Mouse (Mus musculus): ENCODE data around the gene Txndc5.

The Txndc5 gene

GRCm38 (mm10) chr13:38528687-38529294, at the start of gene Txndc5:
TSS of gene Txndc5 (minus strand) at chr13:38528824.
- no peak for DNase-seq (ENCODE audit: low spot score)

DNA sequence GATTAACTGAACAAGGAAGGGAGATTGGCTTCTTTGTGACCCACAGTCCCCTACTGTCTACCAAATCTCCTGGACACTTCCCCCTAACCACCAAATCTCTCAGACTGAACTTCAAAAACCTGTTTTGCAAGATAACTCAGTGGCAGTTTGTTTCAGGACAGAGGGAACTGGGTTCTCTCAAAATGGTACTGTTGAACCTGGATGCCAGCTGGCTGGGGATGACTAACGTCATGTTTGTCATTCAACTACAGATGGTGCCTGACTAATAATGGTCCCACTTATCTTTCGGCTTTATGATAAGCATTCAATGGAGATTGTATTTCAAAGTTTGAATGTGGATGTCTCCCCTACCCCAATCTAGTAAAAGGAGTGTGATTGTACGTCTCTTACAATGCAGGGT, 46.0 kb upstream of the Txndc5 start:
- DNase-seq (ENCODE audit: low spot score), result no peak

GRCm38 (mm10) chr13:38573281-38573680, 44.7 kb upstream of the Txndc5 start:
- DNase-seq (ENCODE audit: low spot score), result no peak

DNA sequence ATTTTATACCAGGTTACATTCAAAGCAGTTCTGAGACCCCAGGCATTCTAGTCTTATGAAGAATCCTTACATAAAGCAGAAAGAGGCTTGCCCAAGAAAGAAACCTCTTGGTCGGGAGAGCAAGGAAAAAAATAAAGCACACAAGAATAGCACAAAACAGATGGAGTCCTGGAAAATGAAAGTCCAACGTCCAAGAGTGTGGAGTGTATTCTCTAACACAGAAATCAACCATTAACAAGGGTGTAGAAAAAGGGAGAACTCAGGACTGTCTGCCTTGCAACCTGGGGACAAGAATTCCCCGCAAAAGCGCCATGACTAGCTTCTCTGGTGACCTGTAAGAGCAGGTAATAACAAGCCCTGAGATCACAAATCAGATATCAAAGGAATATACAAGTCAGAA, 36.6 kb upstream of the Txndc5 start:
- no peak for DNase-seq (ENCODE audit: low spot score)

GRCm38 (mm10) chr13:38554611-38555010, 26.0 kb upstream of the Txndc5 start:
- DNase-seq (ENCODE audit: low spot score), result no peak

DNA sequence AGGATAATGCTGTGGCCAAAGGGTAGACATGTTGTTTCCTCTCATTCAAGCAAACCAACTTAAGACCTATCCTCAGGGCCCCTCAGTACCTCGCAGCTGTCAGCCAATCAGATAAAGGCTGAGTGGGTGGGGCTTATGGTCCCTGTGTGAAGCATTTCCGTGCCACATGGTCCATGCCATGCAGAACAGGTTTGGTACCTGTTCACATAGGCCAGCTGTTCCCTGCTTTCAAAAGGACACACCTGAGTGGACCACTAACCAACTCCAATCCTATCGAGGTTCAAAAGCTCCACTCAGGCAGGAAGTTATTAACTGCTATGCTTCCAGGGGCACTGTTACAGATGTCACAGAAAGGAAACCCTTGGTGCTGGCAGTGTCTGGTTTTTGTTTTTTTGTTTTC, 25.6 kb upstream of the Txndc5 start:
- no peak for DNase-seq (ENCODE audit: low spot score)

GRCm38 (mm10) chr13:38548681-38549080, 20.1 kb upstream of the Txndc5 start:
- no peak for DNase-seq (ENCODE audit: low spot score)

DNA sequence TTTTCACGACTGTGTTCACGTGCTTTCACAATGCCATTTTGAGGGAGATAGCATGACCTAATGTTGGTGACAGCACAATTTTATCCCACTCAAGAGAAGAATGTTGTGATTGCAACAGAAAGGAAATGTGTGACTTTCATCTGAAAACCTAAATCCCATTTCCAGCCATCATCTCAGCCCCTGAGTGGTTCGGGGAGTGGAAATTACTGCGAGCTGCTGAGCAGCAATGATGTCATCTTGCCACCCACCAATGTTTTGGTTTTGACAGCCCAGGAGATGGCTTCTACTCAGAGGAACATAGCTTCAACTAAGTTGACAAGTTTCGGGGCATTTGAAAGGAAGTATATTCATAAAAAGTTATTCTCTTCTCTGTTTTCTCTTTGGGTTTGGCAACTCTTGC, 19.1 kb upstream of the Txndc5 start:
- DNase-seq (ENCODE audit: low spot score), result no peak

DNA sequence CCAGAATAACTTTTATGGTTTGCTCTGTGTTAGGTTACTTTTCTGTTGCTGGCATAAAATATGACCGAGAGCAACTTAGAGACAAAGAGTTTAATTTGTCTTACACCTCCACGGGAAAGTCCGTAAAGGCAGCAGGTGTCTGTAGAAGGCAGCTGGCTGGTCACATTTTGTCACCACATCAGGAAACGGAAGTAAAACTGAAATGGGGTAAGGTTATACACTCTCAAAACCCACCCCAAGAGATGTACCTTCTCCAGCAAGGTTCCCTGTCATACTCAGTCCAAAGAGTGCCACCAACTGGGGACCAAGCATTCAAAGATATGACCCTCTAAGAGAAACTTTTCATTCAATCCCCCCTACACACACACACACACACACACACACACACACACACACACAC, 18.1 kb upstream of the Txndc5 start:
- DNase-seq (ENCODE audit: low spot score), result no peak

DNA sequence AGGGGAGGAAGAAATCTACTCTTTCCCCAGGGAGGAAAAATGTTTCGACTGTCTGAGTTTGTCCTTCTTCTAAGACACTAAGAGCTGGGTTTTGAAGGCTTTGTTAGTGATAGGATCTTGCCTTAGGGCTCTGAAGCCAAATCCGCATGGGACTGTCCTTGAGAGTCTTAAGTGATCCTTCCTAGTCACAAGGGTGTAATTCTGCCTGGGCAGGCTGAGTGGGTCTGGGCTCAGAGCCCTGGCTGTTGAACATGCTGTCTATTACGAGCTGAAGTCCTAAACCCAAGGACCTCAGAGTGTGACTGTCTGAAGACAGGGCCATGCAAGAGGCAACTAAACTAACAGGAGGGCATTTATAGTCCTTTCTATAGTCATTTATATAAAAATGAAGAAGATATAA, 16.8 kb upstream of the Txndc5 start:
- peak; percentile 17 for DNase-seq (ENCODE audit: low spot score)

- no peak for DNase-seq (ENCODE audit: low spot score)
Measured at GRCm38 (mm10) chr13:38544769-38545445, 16.3 kb upstream of the Txndc5 start.

DNA sequence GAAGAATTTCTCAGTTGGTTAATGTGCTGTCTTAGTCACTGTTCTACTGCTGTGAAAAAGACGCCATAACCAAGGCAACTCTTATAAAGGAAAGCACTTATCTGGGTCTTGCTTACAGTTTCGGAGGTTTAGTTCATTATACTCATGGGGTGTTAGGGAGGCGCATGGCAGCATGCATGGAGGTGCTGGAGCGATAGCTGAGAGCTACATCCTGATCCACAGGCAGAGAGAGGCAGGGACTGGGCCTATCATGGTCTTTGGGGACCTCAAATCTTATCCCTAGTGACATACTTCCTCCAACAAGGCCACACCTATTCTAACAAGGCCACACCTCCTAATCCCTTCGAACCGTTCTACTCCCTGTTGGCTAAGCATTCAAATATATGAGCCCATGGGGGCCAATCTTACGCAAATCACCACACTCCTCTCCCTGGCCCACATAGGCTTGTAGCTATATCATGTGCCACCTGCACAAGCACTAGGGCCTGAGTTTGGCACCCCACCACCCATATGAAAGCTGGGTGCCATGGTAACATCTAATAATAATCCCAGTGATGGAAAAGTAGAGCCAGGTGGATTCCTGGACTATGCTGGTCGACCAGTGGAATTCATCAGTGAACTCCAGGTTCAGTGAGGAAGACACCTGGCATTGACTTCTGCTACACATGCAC, 15.0 kb upstream of the Txndc5 start:
- DNase-seq (ENCODE audit: low spot score), result no peak

DNA sequence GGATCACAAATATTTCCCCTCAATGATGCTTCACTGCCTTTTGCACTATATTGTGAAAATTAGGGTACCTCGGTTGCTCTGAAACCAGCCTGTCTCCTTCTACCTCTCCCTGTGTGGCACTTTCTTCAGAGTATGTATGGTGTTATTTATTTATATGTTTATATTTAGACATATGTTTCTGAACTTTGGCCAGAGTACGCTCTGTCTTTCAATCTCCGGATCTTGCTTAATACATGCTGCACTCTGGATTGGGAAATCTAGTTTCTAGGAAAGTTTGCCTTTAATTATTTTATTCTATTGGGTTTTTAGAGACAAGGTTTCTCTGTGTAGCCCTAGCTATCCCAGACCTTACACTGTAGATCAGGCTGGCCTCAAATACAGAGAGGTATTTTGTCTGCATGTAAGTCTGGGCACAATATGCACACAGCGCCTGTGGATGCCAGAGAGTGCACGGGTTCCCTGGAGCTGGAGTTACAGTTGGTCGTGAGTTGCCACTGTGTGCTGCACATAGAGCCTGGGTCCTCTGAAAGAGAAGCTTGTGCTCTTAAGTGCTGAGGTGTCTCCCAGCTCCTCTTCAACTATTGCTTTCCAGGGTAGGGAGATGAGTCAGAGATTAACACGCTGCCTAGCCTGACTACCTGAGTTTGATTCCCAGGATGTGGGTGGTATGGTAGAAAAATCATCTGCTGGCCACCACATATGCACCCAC, 10.7 kb upstream of the Txndc5 start:
- DNase-seq (ENCODE audit: low spot score), result no peak

GRCm38 (mm10) chr13:38537521-38537920, 8.9 kb upstream of the Txndc5 start:
- no peak for DNase-seq (ENCODE audit: low spot score)

DNA sequence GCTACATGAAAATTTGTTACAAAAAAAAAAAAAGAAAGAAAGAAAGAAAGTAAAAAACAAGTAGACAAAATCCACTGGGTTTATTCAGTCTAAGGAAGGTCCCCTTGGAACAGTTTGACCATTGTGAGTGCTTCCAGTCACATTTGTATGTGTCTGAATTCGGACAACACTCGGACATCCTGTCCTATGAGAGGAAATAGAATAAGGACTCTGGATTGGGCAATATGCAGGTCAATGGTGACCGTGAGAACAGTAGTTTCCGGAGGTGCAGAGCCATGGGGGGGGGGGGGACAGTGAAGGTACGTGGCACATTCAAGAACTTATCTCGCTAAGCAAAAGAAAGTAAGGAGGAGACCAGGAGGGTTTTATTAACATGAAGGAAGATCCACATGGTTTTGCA, 6.1 kb upstream of the Txndc5 start:
- no peak for DNase-seq (ENCODE audit: low spot score)

GRCm38 (mm10) chr13:38534016-38534415, 5.4 kb upstream of the Txndc5 start:
- DNase-seq (ENCODE audit: low spot score), result no peak

DNA sequence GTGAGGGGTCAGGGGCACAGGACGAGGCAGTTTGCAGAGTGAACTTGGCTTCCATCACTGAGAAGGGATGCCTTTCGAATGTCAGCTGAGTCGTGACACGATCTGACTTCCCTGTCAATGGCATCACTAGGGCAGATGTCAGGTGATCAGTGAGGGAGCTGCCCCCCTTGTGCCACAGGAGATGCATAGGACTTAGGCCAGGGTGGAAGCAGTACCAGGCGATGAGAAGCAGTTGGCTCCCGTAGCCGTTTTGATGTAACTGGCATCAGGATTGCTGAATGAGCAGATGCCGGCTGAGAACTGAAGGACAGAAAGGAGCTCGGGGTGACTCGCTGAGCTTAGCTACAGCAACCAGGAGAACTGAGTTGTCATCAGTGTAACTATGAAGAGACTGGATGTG, 4.8 kb upstream of the Txndc5 start:
- DNase-seq (ENCODE audit: low spot score), result no peak

DNA sequence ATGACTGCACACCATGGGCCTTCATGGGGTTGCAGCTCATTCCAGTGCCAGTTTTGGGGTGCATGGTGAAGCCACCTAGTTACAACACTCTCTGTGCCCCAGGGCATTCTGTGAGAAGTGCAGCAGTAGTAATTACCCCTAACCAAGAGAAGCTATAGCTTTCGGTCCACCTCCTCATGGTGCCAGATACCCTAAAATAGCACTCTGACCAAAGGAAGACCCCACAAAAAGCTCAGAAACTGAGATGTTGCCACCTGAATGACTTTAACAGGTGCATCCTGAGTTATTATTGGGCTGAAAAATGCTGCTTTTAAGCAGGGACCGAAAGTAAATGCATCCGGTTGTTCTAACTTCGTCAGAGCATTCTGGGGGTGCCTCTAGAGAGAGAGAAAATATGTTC, 2.9 kb upstream of the Txndc5 start:
- DNase-seq (ENCODE audit: low spot score), result no peak

DNA sequence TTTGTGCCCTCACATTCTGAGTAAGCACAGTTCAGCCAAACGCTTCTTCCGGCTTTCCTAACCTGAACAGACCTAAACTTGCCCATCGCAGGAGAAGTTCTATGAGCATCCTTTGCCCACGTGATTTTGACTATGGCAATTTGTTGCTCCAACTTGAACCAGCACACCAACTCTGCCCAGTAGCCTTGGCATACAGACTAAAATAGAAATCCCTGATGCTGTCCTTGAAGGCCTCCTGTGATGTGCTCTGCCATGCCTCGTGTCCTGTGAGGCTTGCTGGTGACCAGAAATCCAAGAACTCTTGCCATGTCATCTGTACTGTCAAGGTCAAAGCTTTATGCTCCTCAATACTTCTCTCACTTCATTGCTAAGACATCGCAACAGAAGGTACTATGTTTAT, 952 bp upstream of the Txndc5 start:
- DNase-seq (ENCODE audit: low spot score), result no peak

GRCm38 (mm10) chr13:38527797-38528650, 600 bp downstream of the Txndc5 start:
- DNase-seq (ENCODE audit: low spot score), result peak; percentile 92

DNA sequence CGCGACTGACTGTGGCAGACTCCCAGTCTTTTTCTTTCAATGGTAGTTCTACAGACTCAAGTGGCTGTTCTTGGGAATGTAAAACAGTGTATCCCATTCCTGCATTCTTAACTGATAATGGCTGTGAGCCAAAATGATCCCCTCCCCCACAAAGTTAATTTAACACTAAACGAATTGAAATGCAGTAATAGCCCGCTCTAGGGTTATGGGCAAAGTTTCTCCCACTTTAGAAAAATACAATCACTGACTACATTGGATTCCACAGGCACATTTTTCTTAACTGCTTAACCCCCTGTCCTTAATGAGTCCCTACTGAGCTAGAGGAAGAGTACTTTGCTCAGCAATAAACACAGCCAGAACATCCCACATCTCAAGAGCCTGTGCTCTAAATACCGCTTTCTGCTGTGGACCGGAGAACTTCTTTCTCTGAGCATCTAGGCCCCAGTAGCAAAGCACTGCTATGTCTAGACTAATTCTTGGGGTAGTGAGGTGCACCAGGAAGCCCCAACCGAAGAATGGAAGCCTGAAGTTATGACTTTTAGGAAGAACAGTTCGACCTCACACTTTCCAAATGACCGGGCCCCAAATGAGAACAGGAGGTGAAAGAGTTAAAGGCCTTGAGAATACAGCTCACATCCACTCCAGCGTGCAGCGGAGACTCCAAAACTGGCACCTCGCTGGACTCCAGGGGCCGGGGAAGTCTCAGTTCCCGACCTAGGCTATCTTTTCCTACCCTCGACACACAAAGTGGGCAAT, 1.4 kb downstream of the Txndc5 start:
- no peak for DNase-seq (ENCODE audit: low spot score)

Data from ovary, postnatal 36 days (tissue).